Mouse (Mus musculus) testis, adult 2 months (tissue): Measurements from ENCODE around the gene AW822073. TPM values are rescaled to one million over a fixed set of nuclear protein-coding genes. Genes with fewer than 3 reads are reported as not detected.
"Not testable (repeated sequence)": the region's sequence is repeated elsewhere in the genome, so short reads cannot be mapped to it uniquely, and the experiment has no call there.

Experiments
- H3K27ac ChIP-seq: fragments of 200-500 bp; 2 replicates; pipeline ENCODE4 v1.5.1; 2012; ENCODE audit warnings: low read depth, low read length; ENCODE audit not compliant: control insufficient read depth, insufficient read depth
- H3K27me3 ChIP-seq: fragments of 200-500 bp; 2 replicates; pipeline ENCODE4 v1.6.1; 2012; ENCODE audit warnings: mild to moderate bottlenecking, low read length, moderate library complexity; ENCODE audit not compliant: control insufficient read depth, insufficient read depth
- H3K36me3 ChIP-seq: fragments of 200-500 bp; 2 replicates; pipeline ENCODE4 v1.6.1; 2012; ENCODE audit warnings: mild to moderate bottlenecking, low read length; ENCODE audit not compliant: control insufficient read depth, insufficient read depth
- H3K4me1 ChIP-seq: fragments of 200-500 bp; 2 replicates; pipeline ENCODE4 v1.6.1; 2012; ENCODE audit warnings: low read length; ENCODE audit not compliant: control insufficient read depth, insufficient read depth
- H3K4me3 ChIP-seq: fragments of 200-500 bp; 2 replicates; pipeline ENCODE4 v1.5.1; 2012; ENCODE audit warnings: low read depth, mild to moderate bottlenecking, low read length, moderate library complexity, mixed read lengths; ENCODE audit not compliant: control insufficient read depth
- CTCF ChIP-seq: fragments of 200-500 bp; IDR thresholded peaks from 2 replicates; pipeline ENCODE4 v1.5.1; 2012; ENCODE audit warnings: low read depth, mild to moderate bottlenecking, inconsistent platforms, low read length, moderate library complexity; ENCODE audit not compliant: control insufficient read depth, insufficient read depth, insufficient replicate concordance
- POLR2A ChIP-seq: fragments of 200-500 bp; IDR thresholded peaks from 2 replicates; pipeline ENCODE4 v1.6.1; 2012; ENCODE audit warnings: low read depth, mild to moderate bottlenecking, inconsistent platforms, low read length, moderate library complexity; ENCODE audit not compliant: control insufficient read depth
- polyA plus RNA-seq: library from polyadenylated mRNA; depleted of rRNA; stranded (reverse); fragments of >200 nt; gene quantifications from 2 replicates; pipeline ENCODE4 v1.2.3, GENCODE M21; 2012; rRNA removed

AW822073 gene
- 3.1 and 4.6 TPM in 2 replicates for polyA plus RNA-seq

- H3K4me3 ChIP-seq, H3K4me1 ChIP-seq, H3K27ac ChIP-seq, H3K27me3 ChIP-seq, H3K36me3 ChIP-seq: not testable (repeated sequence)
These were observed at the start of gene AW822073 for GRCm38 (mm10) chr10:58224827-58225785. AW822073 (minus strand) TSS chr10:58224930.

GRCm38 (mm10) chr10:58258466-58258865, 33.7 kb upstream of the AW822073 start:
- Histone ChIP-seq H3K27ac (no peak overlapping the region), H3K4me3 (no peak overlapping the region), H3K4me1 (no peaks in the 10 kb centered on the region), H3K36me3 (peaks cover 3% of the 10 kb centered on the region), H3K27me3 (no peaks in the 10 kb centered on the region)
- TF ChIP-seq CTCF (no peak), POLR2A (no peak)

- Histone ChIP-seq H3K27me3 (no peaks in the 10 kb centered on the region), H3K4me3 (peak overlapping the region; percentile 97), H3K27ac (no peak overlapping the region; the same call in 1 of the 2 replicates), H3K36me3 (peaks cover 3% of the 10 kb centered on the region), H3K4me1 (no peaks in the 10 kb centered on the region)
- TF ChIP-seq CTCF: no peak
- TF ChIP-seq POLR2A: no peak
These were observed 31.2 kb upstream of the AW822073 start for GRCm38 (mm10) chr10:58255954-58256353.

GRCm38 (mm10) chr10:58255213-58255892, 30.6 kb upstream of the AW822073 start, which contains the start of gene Gcc2:
Gcc2 (plus strand) TSS chr10:58255497.
- H3K36me3 ChIP-seq: peaks cover 3% of the 10 kb centered on the region
- peak within 1 kb of the TSS; percentile 81 for H3K27ac ChIP-seq
- H3K27me3 ChIP-seq: no peaks in the 10 kb centered on the region
- H3K4me1 ChIP-seq: no peaks in the 10 kb centered on the region
- peak within 1 kb of the TSS; percentile 97 for H3K4me3 ChIP-seq
- peak; percentile 96 for TF ChIP-seq POLR2A
- TF ChIP-seq CTCF: 0 out of 2 replicates have a peak, but pooled peaks have one; percentile 11

- H3K36me3 ChIP-seq: peaks cover 3% of the 10 kb centered on the region
- H3K4me1 ChIP-seq: no peaks in the 10 kb centered on the region
- TF ChIP-seq POLR2A (no peak), CTCF (no peak)
- H3K27ac ChIP-seq: no peak overlapping the region
- peak overlapping the region; percentile 52; the same call in 1 of the 2 replicates for H3K4me3 ChIP-seq
- H3K27me3 ChIP-seq: no peaks in the 10 kb centered on the region
These were observed 30.0 kb upstream of the AW822073 start for GRCm38 (mm10) chr10:58254635-58255175.

GRCm38 (mm10) chr10:58249535-58249934, 24.8 kb upstream of the AW822073 start:
- no peaks in the 10 kb centered on the region for H3K27me3 ChIP-seq
- no peak overlapping the region for H3K27ac ChIP-seq
- no peaks in the 10 kb centered on the region for H3K36me3 ChIP-seq
- no peaks in the 10 kb centered on the region for H3K4me1 ChIP-seq
- TF ChIP-seq POLR2A (no peak), CTCF (no peak)
- no peak overlapping the region for H3K4me3 ChIP-seq

GRCm38 (mm10) chr10:58238984-58239740, 14.4 kb upstream of the AW822073 start:
- H3K27ac ChIP-seq, H3K4me1 ChIP-seq, H3K27me3 ChIP-seq, H3K36me3 ChIP-seq, H3K4me3 ChIP-seq: not testable (repeated sequence)
